Mouse (Mus musculus): Measurements from ENCODE around the gene Ntan1. TPM values are rescaled to one million over a fixed set of nuclear protein-coding genes. Genes with fewer than 3 reads are reported as not detected.

Ntan1 gene
- polyA plus RNA-seq, 1 experiment from 2014 or later = 34.9 TPM

DNA sequence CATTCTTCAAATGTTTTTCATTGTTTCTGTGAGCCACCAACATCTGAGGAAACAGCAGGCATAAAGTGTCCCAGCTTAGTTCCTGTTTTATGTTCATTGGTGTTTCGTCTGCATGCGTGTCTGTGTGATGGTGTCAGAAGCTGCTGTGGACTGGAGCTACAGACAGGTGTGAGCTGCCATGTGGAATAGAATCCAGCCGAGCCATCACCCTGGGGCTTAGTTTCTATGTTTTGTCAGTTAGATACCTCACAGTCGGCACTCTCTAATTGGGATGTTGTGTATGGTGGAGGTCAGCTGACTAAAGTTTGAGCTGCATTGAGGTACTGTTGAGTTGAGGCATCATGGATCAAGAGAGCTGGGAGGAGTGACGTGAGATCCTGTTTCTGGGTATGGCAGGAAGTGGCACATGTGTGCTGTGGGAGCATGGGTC is 21.9 kb upstream of the Ntan1 start:
- no peak overlapping the region for H3K4me3 ChIP-seq (ENCODE audit: low read depth, low read length)
- no peak for ATAC-seq (ENCODE audit: low read depth)
- no peaks in the 10 kb centered on the region for H3K9me3 ChIP-seq (replicated peaks; ENCODE audit: control insufficient read depth, low read length)
- peaks cover 34% of the 10 kb centered on the region for H3K36me3 ChIP-seq (ENCODE audit: control insufficient read depth, insufficient read depth)
- no peaks in the 10 kb centered on the region for H3K4me1 ChIP-seq (ENCODE audit: control insufficient read depth, low read depth, low read length)
- no peak overlapping the region for H3K4me2 ChIP-seq (ENCODE audit: low read depth, low read length)
- WGBS (ENCODE audit: insufficient replicate concordance) = 70% methylated on average over 5 of the region's 5 CpGs
- no peak overlapping the region for H3K27ac ChIP-seq (ENCODE audit: low read length)
- no peaks in the 10 kb centered on the region for H3K27me3 ChIP-seq (ENCODE audit: control insufficient read depth, insufficient read depth, low read depth, low read length)
- H3K9ac ChIP-seq (ENCODE audit: low read depth, low read length) = no peak overlapping the region

DNA sequence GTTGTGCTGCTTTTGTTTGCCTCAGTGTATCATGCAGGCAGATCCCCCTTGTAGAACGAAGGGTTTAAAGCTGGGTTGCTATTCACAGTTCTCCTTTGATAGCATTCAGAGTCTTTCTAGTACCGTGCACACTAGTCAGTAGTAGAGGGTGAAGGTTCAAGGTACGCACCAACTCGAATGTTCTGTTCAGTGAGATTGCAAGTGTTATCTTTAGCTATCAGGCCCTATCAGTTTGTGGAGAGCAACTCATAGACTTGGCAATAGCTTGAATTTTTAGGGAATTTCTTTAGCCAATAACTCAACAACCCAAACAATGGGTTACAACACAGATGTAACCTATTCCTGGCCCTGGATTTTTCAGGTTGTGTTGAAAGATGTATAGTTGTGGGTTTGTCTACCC is 17.4 kb upstream of the Ntan1 start:
- Histone ChIP-seq H3K27me3 (ENCODE audit: control insufficient read depth, insufficient read depth, low read depth, low read length) (no peaks in the 10 kb centered on the region), H3K27ac (ENCODE audit: low read length) (no peak overlapping the region), H3K4me3 (ENCODE audit: low read depth, low read length) (no peak overlapping the region), H3K4me2 (ENCODE audit: low read depth, low read length) (no peak overlapping the region), H3K36me3 (ENCODE audit: control insufficient read depth, insufficient read depth) (peaks cover 22% of the 10 kb centered on the region), H3K9me3 (replicated peaks; ENCODE audit: control insufficient read depth, low read length) (no peaks in the 10 kb centered on the region), H3K4me1 (ENCODE audit: control insufficient read depth, low read depth, low read length) (no peaks in the 10 kb centered on the region), H3K9ac (ENCODE audit: low read depth, low read length) (no peak overlapping the region)
- WGBS (ENCODE audit: insufficient replicate concordance) = 63% methylated on average over 4 of the region's 4 CpGs
- ATAC-seq (ENCODE audit: low read depth) = no peak

DNA sequence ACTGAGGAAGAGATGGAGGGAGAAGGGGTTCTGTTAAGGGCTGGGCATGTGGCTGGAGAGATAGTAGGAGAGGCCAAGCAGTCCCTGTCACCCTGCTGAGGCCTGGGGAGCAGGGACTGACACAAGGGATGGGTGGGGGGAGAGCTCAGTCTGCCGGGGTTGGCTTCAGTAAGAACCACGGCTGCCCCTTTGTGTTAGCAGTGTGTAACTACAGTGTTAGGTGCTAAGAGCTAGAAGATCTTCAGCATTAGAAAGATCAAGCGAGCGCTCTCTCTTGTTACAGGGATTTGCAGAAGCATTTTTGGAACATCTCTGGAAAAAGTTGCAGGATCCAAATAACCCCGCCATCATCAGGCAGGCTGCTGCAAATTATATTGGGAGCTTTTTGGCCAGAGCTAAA is 14.0 kb upstream of the Ntan1 start:
- Histone ChIP-seq H3K27ac (ENCODE audit: low read length) (no peak overlapping the region), H3K9me3 (replicated peaks; ENCODE audit: control insufficient read depth, low read length) (no peaks in the 10 kb centered on the region), H3K27me3 (ENCODE audit: control insufficient read depth, insufficient read depth, low read depth, low read length) (no peaks in the 10 kb centered on the region), H3K4me1 (ENCODE audit: control insufficient read depth, low read depth, low read length) (no peaks in the 10 kb centered on the region), H3K4me2 (ENCODE audit: low read depth, low read length) (no peak overlapping the region), H3K9ac (ENCODE audit: low read depth, low read length) (no peak overlapping the region), H3K36me3 (ENCODE audit: control insufficient read depth, insufficient read depth) (peaks cover 31% of the 10 kb centered on the region), H3K4me3 (ENCODE audit: low read depth, low read length) (no peak overlapping the region)
- no peak for ATAC-seq (ENCODE audit: low read depth)
- WGBS (ENCODE audit: insufficient replicate concordance) = 76% methylated on average over 5 of the region's 5 CpGs

DNA sequence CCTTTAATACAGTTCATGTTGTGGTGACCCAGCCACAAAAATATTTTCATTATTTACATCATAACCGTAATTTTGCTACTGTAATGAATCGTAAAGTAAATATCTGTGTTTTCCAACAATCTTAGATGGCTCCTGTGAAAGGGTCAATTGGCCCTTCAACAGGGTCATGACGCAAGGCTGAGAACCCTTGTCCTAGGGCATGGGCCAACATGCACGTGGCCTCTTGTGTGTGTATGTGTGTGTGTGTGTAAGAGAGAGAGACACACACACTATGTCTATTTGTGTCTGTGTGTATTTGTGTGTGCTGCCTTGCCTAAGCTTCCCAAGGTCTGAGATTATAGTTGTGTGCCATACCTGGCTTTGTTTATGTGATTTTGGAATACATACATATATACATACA is 11.0 kb upstream of the Ntan1 start:
- no peaks in the 10 kb centered on the region for H3K27me3 ChIP-seq (ENCODE audit: control insufficient read depth, insufficient read depth, low read depth, low read length)
- 81% methylated on average over 4 of the region's 4 CpGs for WGBS (ENCODE audit: insufficient replicate concordance)
- no peaks in the 10 kb centered on the region for H3K4me1 ChIP-seq (ENCODE audit: control insufficient read depth, low read depth, low read length)
- H3K27ac ChIP-seq (ENCODE audit: low read length) = no peak overlapping the region
- no peak overlapping the region for H3K9ac ChIP-seq (ENCODE audit: low read depth, low read length)
- H3K4me3 ChIP-seq (ENCODE audit: low read depth, low read length) = no peak overlapping the region
- no peaks in the 10 kb centered on the region for H3K9me3 ChIP-seq (replicated peaks; ENCODE audit: control insufficient read depth, low read length)
- ATAC-seq (ENCODE audit: low read depth) = no peak
- peaks cover 42% of the 10 kb centered on the region for H3K36me3 ChIP-seq (ENCODE audit: control insufficient read depth, insufficient read depth)
- no peak overlapping the region for H3K4me2 ChIP-seq (ENCODE audit: low read depth, low read length)

DNA sequence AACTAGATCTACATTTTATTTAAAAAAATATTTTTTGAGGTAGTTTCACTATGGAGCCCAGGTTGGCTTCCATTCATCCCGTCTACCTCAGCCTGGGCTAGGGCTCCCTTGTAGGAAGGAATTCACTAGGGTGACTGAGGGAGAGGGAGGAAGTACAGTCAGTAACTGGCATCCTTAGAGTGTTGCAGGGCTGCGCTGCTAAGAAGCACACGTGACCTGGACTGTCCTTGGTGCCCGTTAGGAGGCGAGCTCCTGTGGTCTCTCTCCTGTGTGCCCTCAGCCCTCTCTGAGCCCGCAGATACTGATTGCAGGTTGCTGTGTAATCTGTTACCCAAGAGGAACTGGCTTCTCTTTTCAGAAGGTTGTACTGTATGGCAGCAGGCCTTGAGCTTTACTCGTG is 10.2 kb upstream of the Ntan1 start:
- Histone ChIP-seq H3K4me2 (ENCODE audit: low read depth, low read length) (no peak overlapping the region), H3K27me3 (ENCODE audit: control insufficient read depth, insufficient read depth, low read depth, low read length) (no peaks in the 10 kb centered on the region), H3K36me3 (ENCODE audit: control insufficient read depth, insufficient read depth) (peaks cover 45% of the 10 kb centered on the region), H3K9ac (ENCODE audit: low read depth, low read length) (no peak overlapping the region), H3K4me3 (ENCODE audit: low read depth, low read length) (no peak overlapping the region), H3K4me1 (ENCODE audit: control insufficient read depth, low read depth, low read length) (no peaks in the 10 kb centered on the region), H3K9me3 (replicated peaks; ENCODE audit: control insufficient read depth, low read length) (no peaks in the 10 kb centered on the region), H3K27ac (ENCODE audit: low read length) (no peak overlapping the region)
- WGBS (ENCODE audit: insufficient replicate concordance) = 78% methylated on average over 7 of the region's 7 CpGs
- ATAC-seq (ENCODE audit: low read depth) = no peak

DNA sequence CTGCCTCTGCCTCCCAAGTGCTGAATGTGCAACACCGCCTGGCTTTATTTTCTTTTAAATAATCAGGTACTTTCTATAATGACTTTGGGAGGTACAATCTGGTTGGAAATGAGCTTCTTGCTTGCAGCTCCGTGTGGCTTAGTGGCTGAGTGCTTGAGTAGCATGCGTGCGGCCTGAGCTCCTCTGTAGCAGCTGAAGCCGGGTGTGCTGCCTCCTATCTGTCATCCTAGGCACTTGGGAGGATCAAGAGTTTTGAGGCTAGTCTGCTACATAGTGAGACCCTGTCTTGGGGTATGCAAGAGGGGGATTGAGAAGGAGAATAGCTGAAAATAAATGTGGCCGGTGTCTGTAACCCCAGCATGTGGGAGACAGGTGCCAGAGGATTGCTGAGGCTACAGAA is 6.5 kb upstream of the Ntan1 start:
- no peak overlapping the region for H3K27ac ChIP-seq (ENCODE audit: low read length)
- no peak overlapping the region for H3K9ac ChIP-seq (ENCODE audit: low read depth, low read length)
- H3K36me3 ChIP-seq (ENCODE audit: control insufficient read depth, insufficient read depth) = peaks cover 32% of the 10 kb centered on the region
- no peaks in the 10 kb centered on the region for H3K27me3 ChIP-seq (ENCODE audit: control insufficient read depth, insufficient read depth, low read depth, low read length)
- H3K4me1 ChIP-seq (ENCODE audit: control insufficient read depth, low read depth, low read length) = no peaks in the 10 kb centered on the region
- no peak overlapping the region for H3K4me2 ChIP-seq (ENCODE audit: low read depth, low read length)
- WGBS (ENCODE audit: insufficient replicate concordance) = 87% methylated on average over 6 of the region's 6 CpGs
- no peak for ATAC-seq (ENCODE audit: low read depth)
- no peak overlapping the region for H3K4me3 ChIP-seq (ENCODE audit: low read depth, low read length)
- H3K9me3 ChIP-seq (replicated peaks; ENCODE audit: control insufficient read depth, low read length) = no peaks in the 10 kb centered on the region

DNA sequence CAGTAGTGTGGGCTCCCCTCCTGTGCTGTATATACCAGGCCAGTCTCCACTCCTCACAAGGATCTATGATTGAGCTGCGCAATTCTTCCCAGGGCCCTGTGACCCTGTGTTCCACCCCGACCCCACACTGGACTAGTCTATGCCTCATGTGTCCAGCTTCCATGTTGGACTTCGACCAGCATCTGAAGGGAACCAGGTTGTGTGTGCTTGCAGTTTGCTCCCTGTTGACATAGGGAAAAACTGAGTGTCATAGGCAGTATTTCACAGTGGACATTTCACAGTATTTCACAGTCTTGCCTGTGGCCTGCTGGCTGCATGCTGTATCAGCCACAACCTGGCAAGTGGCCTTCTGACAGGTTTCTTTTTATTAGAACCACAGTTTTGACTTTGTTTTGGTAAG is 5.4 kb upstream of the Ntan1 start:
- Histone ChIP-seq H3K4me2 (ENCODE audit: low read depth, low read length) (no peak overlapping the region), H3K27me3 (ENCODE audit: control insufficient read depth, insufficient read depth, low read depth, low read length) (no peaks in the 10 kb centered on the region), H3K9me3 (replicated peaks; ENCODE audit: control insufficient read depth, low read length) (no peaks in the 10 kb centered on the region), H3K27ac (ENCODE audit: low read length) (no peak overlapping the region), H3K4me3 (ENCODE audit: low read depth, low read length) (no peak overlapping the region), H3K9ac (ENCODE audit: low read depth, low read length) (no peak overlapping the region), H3K36me3 (ENCODE audit: control insufficient read depth, insufficient read depth) (peaks cover 28% of the 10 kb centered on the region), H3K4me1 (ENCODE audit: control insufficient read depth, low read depth, low read length) (peaks cover 3% of the 10 kb centered on the region; the same call in 1 of the 2 replicates)
- peak; percentile 68 for ATAC-seq (ENCODE audit: low read depth)
- WGBS (ENCODE audit: insufficient replicate concordance) = 65% methylated on average over 3 of the region's 3 CpGs

DNA sequence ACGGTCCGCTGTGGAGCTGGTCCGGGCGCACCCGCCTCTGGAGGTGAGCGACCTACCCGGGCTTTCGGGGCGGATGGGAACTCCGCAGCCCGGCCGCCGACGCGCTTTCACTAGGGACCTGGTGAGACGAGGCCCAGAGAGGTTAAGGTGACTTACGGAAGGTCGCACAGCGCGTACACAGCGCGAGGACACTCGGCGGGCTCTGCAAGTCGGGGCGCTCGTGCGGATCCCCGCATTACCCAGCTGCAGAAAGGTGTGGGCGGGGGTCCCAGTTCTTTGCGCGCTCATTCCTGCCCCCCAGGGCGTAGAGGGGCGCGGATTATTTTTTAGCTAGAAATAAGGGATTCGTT is 724 bp downstream of the Ntan1 start:
- H3K4me3 ChIP-seq (ENCODE audit: low read depth, low read length) = peak overlapping the region; percentile 83
- no peaks in the 10 kb centered on the region for H3K36me3 ChIP-seq (ENCODE audit: control insufficient read depth, insufficient read depth)
- H3K4me1 ChIP-seq (ENCODE audit: control insufficient read depth, low read depth, low read length) = peaks cover 18% of the 10 kb centered on the region
- under 1% methylated on average over 36 of the region's 36 CpGs for WGBS (ENCODE audit: insufficient replicate concordance)
- peak; percentile 54 for ATAC-seq (ENCODE audit: low read depth)
- H3K9me3 ChIP-seq (replicated peaks; ENCODE audit: control insufficient read depth, low read length) = no peaks in the 10 kb centered on the region
- H3K27me3 ChIP-seq (ENCODE audit: control insufficient read depth, insufficient read depth, low read depth, low read length) = no peaks in the 10 kb centered on the region
- peak overlapping the region; percentile 52; the same call in 1 of the 2 replicates for H3K27ac ChIP-seq (ENCODE audit: low read length)
- peak overlapping the region; percentile 96 for H3K4me2 ChIP-seq (ENCODE audit: low read depth, low read length)
- H3K9ac ChIP-seq (ENCODE audit: low read depth, low read length) = peak overlapping the region; percentile 78

DNA sequence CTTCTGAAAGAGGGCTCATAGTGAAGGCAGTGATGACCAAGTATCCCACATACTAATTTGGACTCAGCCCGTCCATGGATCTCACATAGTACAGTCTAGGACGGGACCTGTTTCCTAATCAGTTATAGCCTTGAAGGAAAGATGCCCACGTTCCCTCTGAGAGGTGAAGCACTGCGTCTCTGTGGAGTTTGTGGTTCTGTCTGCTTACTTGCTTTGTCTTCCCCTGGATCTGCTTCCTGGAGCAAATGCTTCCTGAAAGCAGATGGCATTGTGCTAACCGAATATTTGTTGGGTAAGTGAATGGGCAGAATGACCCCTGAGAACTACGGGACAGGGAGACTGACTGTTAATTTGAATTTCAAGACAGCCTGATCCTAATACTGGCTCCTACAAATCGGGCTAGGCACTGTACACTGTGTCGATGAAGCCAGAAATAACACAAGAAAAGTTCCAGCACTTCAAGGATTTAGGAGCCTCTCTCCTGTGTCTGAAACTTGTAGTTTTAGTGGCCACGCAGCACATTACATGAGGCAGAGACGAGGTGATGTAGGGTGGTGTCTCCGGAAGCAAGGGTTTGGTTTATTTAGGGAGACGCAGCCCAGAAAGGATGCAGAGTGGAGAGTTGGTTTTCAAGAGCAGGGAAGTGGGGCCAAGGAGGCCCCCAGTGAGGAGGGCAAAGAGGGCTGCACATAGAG is 1.3 kb downstream of the Ntan1 start:
- ATAC-seq (ENCODE audit: low read depth) = no peak
- Histone ChIP-seq H3K27ac (ENCODE audit: low read length) (0 out of 2 replicates have a peak overlapping the region, but pooled peaks have one; percentile 52), H3K9ac (ENCODE audit: low read depth, low read length) (peak overlapping the region; percentile 78), H3K9me3 (replicated peaks; ENCODE audit: control insufficient read depth, low read length) (no peaks in the 10 kb centered on the region), H3K36me3 (ENCODE audit: control insufficient read depth, insufficient read depth) (no peaks in the 10 kb centered on the region), H3K4me3 (ENCODE audit: low read depth, low read length) (peak overlapping the region; percentile 83), H3K4me1 (ENCODE audit: control insufficient read depth, low read depth, low read length) (peaks cover 18% of the 10 kb centered on the region), H3K27me3 (ENCODE audit: control insufficient read depth, insufficient read depth, low read depth, low read length) (no peaks in the 10 kb centered on the region), H3K4me2 (ENCODE audit: low read depth, low read length) (peak overlapping the region; percentile 96)
- WGBS (ENCODE audit: insufficient replicate concordance) = 23% methylated on average over 12 of the region's 12 CpGs

Measured in liver, embryonic 16.5 days (tissue).